ENCODE assay signal across 8 mouse cellular contexts in genomic region chr14:25701986-25702385, GRCm38 (mm10). TPM values are rescaled to one million over a fixed set of nuclear protein-coding genes. Genes with fewer than 3 reads are reported as not detected.
DNase-seq lines count a peak whose midpoint lies in the region; ATAC-seq and TF ChIP-seq lines count a peak whose summit lies in the region.
"Had no signal": no experiment of that assay in that cellular context is flagged by ENCODE, and none has a peak within 500 bp of the region (broad histone marks: within the 10 kb centered on the region; RNA-seq: fewer than 3 reads in every experiment).

No protein-coding gene starts in this region.

- TF ChIP-seq RAD21 in MEL (IDR thresholded peaks at IDR 0.05; ENCODE audit: low read depth, low read length) = peak; percentile 77

- no peaks in the 10 kb centered on the region for H3K9me3 ChIP-seq in MEL (replicated peaks; ENCODE audit: insufficient read depth, low read length)
- no peaks in the 10 kb centered on the region for H3K9me3 ChIP-seq in liver, embryonic 14.5 days (ENCODE audit: control insufficient read depth, low read length)

- TF ChIP-seq CTCF in left cerebral cortex, adult 2 months (IDR thresholded peaks at IDR 0.05) = peak; percentile 83
- peak; percentile 45 to 75 (median 58) for TF ChIP-seq CTCF in MEL (IDR thresholded peaks at IDR 0.05 in 2 of 3, conservative IDR thresholded peaks at IDR 0.05 in 1 of 3; ENCODE audit: control insufficient read depth in 1 of 3, insufficient read depth in 1 of 3, low read depth in 2 of 3, low read length in 3 of 3, poor library complexity in 1 of 3, severe bottlenecking in 1 of 3)
- peak; percentile 67 for TF ChIP-seq CTCF in liver, embryonic 14.5 days (IDR thresholded peaks at IDR 0.05; ENCODE audit: low read depth)

- no peak for TF ChIP-seq EP300 in MEL (IDR thresholded peaks at IDR 0.05; ENCODE audit: low read depth in 1 of 2, low read length in 2 of 2)
- TF ChIP-seq EP300 in liver, embryonic 14.5 days (IDR thresholded peaks at IDR 0.05; ENCODE audit: low read depth) = no peak

- no peak for DNase-seq in left cerebral cortex, adult 2 months (ENCODE audit: extremely low spot score in 1 of 2, low spot score in 2 of 2)
- DNase-seq in left cerebral cortex, adult 8-10 months (ENCODE audit: low spot score in 2 of 2) = no peak
- peak; percentile 66 for DNase-seq in MEL (ENCODE audit: low read depth, low spot score)
- DNase-seq in c-Kit-positive CD71-positive TER-119-negative erythroid progenitor cells, embryonic 14.5 days (ENCODE audit: low read depth) = peak; percentile 31
- DNase-seq in liver, embryonic 14.5 days (ENCODE audit: low read depth in 3 of 3, low spot score in 3 of 3) = no peak
- no peak for DNase-seq in yolk sac, embryonic 10.5 days (ENCODE audit: low spot score)
- DNase-seq in ovary, postnatal 10 days (ENCODE audit: low spot score) = no peak

- no peaks in the 10 kb centered on the region for H3K36me3 ChIP-seq in MEL (ENCODE audit: control insufficient read depth in 1 of 2, insufficient read depth in 2 of 2, low read length in 2 of 2)
- peaks cover 7% of the 10 kb centered on the region for H3K36me3 ChIP-seq in liver, embryonic 14.5 days (replicated peaks; ENCODE audit: control insufficient read depth, insufficient read depth, low read depth)

- no peaks in the 10 kb centered on the region; a peak in 1 of 4 replicates for H3K4me1 ChIP-seq in MEL (ENCODE audit: control insufficient read depth in 1 of 2, insufficient read depth in 2 of 2, low read length in 2 of 2)
- H3K4me1 ChIP-seq in liver, embryonic 14.5 days (replicated peaks; ENCODE audit: control insufficient read depth in 2 of 2, insufficient read depth in 2 of 2, low read length in 1 of 2) = no peaks in the 10 kb centered on the region

- H3K79me2 ChIP-seq in MEL (ENCODE audit: control insufficient read depth, insufficient read depth, low read length, poor library complexity) = no peaks in the 10 kb centered on the region

- no peak overlapping the region for H3K27ac ChIP-seq in left cerebral cortex, adult 2 months
- H3K27ac ChIP-seq in MEL (ENCODE audit: control insufficient read depth, low read depth, low read length) = no peak overlapping the region
- H3K27ac ChIP-seq in liver, embryonic 14.5 days = no peak overlapping the region

- H3K4me3 ChIP-seq in left cerebral cortex, adult 2 months = no peak overlapping the region
- no peak overlapping the region for H3K4me3 ChIP-seq in MEL (ENCODE audit: control insufficient read depth in 1 of 2, insufficient read depth in 1 of 2, low read depth in 2 of 2, low read length in 2 of 2)
- H3K4me3 ChIP-seq in liver, embryonic 14.5 days (ENCODE audit: insufficient read depth in 1 of 2, low read depth in 2 of 2, low read length in 2 of 2) = no peak overlapping the region
- H3K4me3 ChIP-seq: myocyte had no signal

- intact Hi-C loops in left cerebral cortex, adult 2 months (cut with DNase I) = loop anchor here (5.0 kb wide), 1 partner anchor 1200 kb away; no protein-coding TSS in a partner anchor

- no peak overlapping the region for H3K9ac ChIP-seq in MEL (ENCODE audit: control insufficient read depth, low read depth, low read length, poor library complexity, severe bottlenecking)
- no peak overlapping the region for H3K9ac ChIP-seq in liver, embryonic 14.5 days (replicated peaks)

- H3K4me2 ChIP-seq in liver, embryonic 14.5 days (ENCODE audit: low read depth) = no peak overlapping the region

- no peaks in the 10 kb centered on the region for H3K27me3 ChIP-seq in MEL (ENCODE audit: control insufficient read depth in 1 of 2, insufficient read depth in 2 of 2, low read length in 2 of 2)
- H3K27me3 ChIP-seq in liver, embryonic 14.5 days (ENCODE audit: control insufficient read depth, insufficient read depth, low read length) = no peaks in the 10 kb centered on the region

- no peak for TF ChIP-seq POLR2A in MEL (IDR thresholded peaks at IDR 0.05; ENCODE audit: control insufficient read depth in 1 of 2, insufficient read depth in 1 of 2, low read depth in 1 of 2, low read length in 2 of 2, poor library complexity in 1 of 2)

- ATAC-seq in liver, embryonic 14.5 days (ENCODE audit: insufficient read depth) = no peak

TF ChIP-seq in MEL, 35 proteins besides CTCF, POLR2A, EP300 and RAD21:
- no peak for TF ChIP-seq HCFC1 (IDR thresholded peaks at IDR 0.05; ENCODE audit: low read depth, low read length)
- peak; percentile 73 for TF ChIP-seq SMC3 (IDR thresholded peaks at IDR 0.05; ENCODE audit: low read depth, low read length)
- TF ChIP-seq ZC3H11A (IDR thresholded peaks at IDR 0.05; ENCODE audit: low read depth, low read length) = peak; percentile 60
- TF ChIP-seq MYC (IDR thresholded peaks at IDR 0.05; ENCODE audit: low read depth, low read length) = no peak

RNA-seq across cellular contexts. Expression of gene Ppif, which starts 8.0 kb away (rescaled TPM):
- total RNA-seq in left cerebral cortex, adult 2 months (2021) = 10 to 100 TPM; 24.0 to 24.3 TPM
- total RNA-seq in left cerebral cortex, adult 8-10 months (2022) = 10 to 100 TPM; 25.5 to 26.8 (median 26.5) TPM
- 56.3 and 71.0 TPM in 2 replicates for total RNA-seq in MEL (2012; rRNA removed)
- 100 to 1,000 TPM; 127 to 128 TPM for polyA plus RNA-seq in MEL (2012; ENCODE audit: insufficient read depth in 1 of 2, insufficient read length in 2 of 2, low read depth in 1 of 2, low replicate concordance in 2 of 2, missing spikeins in 1 of 2)
- 42.5 and 44.2 TPM in 2 replicates for polyA plus RNA-seq in liver, embryonic 14.5 days (2012; rRNA removed)
- polyA plus RNA-seq in liver, embryonic 14.5 days (2014; fragmentation: Nextera tagmentation; extraction: Ambion mirVana) = 28.8 and 35.7 TPM in 2 replicates

Comparison
In these comparisons a context has a peak if more than half of its experiments do, and no peak if none do; other contexts are left out.
1. DNase-seq: peak in MEL (single experiment) and c-Kit-positive CD71-positive TER-119-negative erythroid progenitor cells, embryonic 14.5 days (single experiment); none in left cerebral cortex, adult 2 months (0 of 2), left cerebral cortex, adult 8-10 months (0 of 2), liver, embryonic 14.5 days (0 of 3), yolk sac, embryonic 10.5 days (single experiment) and ovary, postnatal 10 days (single experiment).
2. Peak in every context shown above with its lines, with median percentiles within 50 percentile points of each other: CTCF ChIP-seq.